Mouse (Mus musculus) urinary bladder, adult 18-20 months (tissue): Measurements from ENCODE around the gene Gja4.

ENCODE experiments used
- DNase-seq, 2 experiments: peaks; one replicate each; pipeline ENCODE4 v3.0.0; 2022; ENCODE audit warnings: low spot score in 2 of 2, mixed read lengths in 2 of 2

The Gja4 gene

DNA sequence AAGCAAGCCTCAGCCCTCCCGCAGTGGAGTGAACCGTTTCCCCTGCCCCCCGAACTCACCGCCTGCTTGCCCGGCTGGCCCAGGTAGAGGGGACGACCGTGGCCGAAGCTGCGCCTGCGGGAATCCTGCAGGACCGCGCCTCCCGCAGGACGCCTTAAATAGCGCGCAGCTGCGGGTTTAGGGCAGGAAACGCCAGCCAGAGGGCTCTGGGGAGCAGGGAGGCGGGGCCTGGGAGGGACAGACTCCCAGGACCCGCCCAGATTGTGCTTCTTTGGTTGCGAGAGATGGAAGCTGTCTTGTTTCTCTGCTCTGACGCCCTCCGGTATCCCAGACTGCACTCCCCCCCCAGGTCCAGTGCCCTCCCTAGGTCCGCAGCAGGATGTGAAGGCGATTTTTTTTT is at the start of gene Gja4:
TSS of gene Gja4 (minus strand) at position 179 of the 400 bp plus-strand sequence.
- peak; percentile 57 to 63 for DNase-seq

- no peak for DNase-seq
These were observed 49.5 kb upstream of the Gja4 start for GRCm38 (mm10) chr4:127363331-127363730.

GRCm38 (mm10) chr4:127362520-127362919 is 48.7 kb upstream of the Gja4 start:
- no peak for DNase-seq

DNA sequence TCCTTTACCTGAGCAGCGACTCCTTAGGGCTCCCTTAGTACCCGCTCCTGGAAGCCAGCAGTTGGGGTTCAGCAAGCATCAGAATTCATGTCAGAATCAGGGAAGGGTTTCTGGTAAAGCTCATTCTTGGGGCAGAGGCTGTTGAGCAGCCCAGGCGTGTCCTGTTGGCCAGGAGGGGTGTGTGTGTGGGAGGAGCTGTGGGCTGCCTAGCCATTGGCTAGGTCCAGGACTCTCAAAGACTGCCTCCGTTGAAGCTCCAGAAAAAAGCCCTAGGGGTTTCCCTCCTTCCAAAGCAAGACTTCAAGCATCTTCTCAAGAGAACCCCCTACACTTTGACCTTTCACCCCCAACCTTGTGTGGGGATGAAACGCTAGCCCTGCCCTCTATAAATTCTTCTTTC is 44.2 kb upstream of the Gja4 start, which contains the start of gene Gjb5:
TSS of gene Gjb5 (minus strand) at position 164 of the 400 bp plus-strand sequence.
- no peak for DNase-seq

- peak in 1 of 2 experiments; percentile 56 for DNase-seq
These were observed 41.0 kb upstream of the Gja4 start for GRCm38 (mm10) chr4:127354506-127355485.

GRCm38 (mm10) chr4:127353951-127354438 is 40.2 kb upstream of the Gja4 start, which contains the start of gene Gjb4:
Gene Gjb4 (minus strand): TSS chr4:127354081.
- DNase-seq = no peak

DNA sequence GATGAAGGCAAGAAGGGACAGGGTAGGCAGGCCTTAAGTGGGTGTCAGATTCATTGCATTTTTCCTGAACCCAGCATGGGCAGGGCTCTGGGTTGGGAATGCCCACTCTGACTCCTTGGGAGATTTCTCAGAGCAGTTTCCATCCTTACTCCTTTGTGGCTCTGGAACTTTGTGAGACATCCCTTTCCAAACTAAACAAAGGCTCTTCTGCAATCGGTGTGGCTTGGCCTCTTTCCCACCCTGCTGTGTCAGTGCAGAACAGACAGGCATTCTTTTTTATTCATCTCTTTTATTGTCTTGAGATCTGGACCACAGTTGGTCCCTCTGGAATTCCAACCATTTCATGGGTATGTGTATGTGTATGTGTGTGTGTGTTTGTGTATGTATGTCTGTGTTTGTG is 38.8 kb upstream of the Gja4 start:
- DNase-seq = no peak

- DNase-seq = peak in 1 of 2 experiments; percentile 65
These were observed 35.9 kb upstream of the Gja4 start for GRCm38 (mm10) chr4:127349560-127350300.

GRCm38 (mm10) chr4:127345000-127345399 is 31.2 kb upstream of the Gja4 start:
- no peak for DNase-seq

- DNase-seq = peak in 1 of 2 experiments; percentile 45
These were observed 27.5 kb upstream of the Gja4 start for GRCm38 (mm10) chr4:127341372-127341771.

DNA sequence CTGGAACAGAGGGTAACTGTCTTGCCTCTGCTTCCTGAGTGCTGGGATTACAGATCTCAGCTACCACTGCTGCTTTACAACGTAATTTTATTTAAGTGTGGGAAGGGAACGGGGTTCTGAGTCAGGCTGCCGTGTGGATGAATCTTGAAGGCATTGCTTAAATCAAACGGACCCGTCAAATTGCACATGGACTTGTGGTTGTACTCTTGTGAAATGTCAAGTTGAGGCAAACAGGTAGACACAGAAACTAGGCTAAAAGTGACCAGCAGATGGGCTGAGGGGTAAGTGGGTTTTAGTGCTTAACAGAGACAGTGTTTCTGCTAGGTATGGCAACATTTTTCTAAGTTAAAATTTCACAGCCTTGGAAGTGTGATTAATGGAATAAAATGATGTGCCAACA is 23.8 kb upstream of the Gja4 start:
- no peak for DNase-seq

DNA sequence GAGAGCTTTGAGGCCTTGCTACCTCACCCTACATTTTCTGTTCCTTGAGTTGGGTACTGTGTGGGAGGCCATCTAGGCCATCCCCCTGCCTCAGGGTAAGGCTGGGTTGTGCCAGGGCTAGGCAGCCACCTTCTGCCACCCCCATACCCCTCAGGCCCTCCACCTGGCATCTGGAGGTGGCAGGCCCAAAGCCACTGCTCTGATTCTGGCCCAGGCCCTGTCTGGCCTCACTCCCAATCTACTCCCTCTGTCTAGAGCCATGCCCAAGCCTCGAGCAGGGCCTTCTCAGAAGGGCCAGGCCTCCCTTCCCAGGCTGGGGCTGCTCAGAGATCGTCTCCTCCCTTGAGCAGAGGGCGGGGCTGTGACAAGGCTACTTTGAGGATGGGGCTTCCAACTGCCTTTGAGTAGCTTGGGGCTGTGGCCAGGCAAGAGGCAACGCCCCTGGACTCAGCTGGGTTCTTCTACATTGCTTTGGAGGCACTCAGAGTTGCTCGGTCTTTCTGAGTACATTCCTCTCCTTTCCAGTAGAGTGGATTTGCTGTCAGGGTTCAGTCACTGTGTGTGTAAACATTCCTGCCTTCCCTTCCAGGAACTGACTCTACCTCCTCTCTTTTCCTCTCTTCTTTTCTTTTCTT is 21.1 kb upstream of the Gja4 start:
- no peak for DNase-seq

DNA sequence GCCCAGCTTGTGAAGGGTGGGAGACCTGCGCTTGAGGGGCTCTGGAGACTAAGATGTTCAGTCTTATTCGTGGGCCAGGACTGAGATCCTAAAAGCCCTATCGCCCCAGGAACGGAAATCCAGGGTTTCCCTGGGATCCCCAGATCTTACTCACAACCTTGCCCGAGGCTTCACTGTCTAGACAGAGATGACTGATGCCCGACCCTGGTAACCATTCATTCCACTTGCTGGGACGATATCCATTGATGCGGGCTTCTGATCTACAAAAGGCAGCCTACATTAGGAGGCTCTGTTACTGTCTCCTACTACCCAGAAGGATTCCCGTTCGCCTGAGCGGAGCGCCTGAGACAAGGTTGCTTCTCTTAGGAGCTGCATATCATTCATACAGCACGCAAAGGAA is 17.3 kb upstream of the Gja4 start:
- no peak for DNase-seq

DNA sequence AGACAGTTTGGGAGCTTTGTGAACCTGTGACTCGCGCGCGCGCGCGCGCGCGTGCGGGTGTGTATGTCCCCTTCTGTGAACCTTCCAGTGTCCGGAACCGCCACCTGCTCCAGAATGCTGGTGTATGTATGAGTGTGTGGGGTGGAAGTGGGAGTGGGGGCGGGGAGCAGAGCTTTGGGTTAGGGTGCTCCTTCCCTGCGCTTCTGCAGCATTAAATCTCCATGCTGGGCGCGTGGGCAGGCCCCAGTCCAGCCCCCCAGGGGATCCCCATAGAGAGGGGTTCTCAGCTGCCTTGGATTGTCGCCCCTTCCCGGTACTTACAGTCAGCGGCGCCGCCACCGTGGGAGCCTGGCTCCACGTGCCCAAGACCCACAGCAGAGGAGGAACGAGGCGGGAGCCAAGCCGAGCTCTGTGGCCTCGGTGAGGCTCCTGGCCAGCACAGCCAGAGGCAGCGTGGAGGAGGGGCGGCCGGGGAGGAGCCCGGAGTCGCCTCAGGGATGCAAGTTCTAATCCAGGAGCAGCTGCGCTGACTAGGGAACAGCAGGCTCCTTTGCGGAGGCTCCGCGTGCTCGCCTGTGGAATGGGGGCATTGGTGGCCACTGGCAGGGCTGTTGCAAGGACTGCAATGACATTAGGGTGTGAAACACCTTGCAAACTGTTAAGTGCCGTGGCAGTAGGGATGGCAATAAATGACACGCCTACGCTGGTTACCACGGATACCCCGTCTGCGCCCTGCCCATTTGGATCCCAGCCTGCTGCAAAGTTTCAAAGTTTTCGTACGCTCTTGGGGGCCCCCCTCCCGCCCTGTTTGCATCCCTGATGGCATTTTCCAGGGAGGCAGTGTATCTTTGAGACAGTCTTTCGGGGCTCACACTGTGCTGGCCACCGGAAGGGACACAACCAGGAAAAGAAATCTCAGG is 16.6 kb upstream of the Gja4 start, which contains the start of gene Gjb3:
TSS of gene Gjb3 (minus strand) at position 664 of the 920 bp plus-strand sequence.
- peak in 1 of 2 experiments; percentile 55 for DNase-seq

DNA sequence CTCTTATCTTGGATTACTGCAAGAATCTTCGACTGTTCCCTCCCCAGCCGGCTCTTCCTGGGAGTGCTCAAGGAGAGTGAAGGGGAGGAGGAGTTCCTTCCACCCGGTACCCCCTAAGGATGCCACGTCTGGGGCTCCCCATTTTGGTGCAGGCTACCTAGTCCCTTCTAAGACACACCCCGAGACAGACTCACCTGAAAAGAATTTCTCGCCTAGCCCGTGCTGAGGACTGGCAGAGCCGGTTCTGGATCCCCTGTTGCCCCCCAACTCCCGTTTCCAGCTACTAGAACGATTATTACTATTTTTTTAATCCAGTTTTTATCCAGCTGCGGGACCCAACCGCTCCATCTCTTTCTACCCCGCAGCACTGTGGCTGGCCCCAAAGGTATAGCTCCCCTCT is 15.9 kb upstream of the Gja4 start:
- peak; percentile 55 for DNase-seq

DNA sequence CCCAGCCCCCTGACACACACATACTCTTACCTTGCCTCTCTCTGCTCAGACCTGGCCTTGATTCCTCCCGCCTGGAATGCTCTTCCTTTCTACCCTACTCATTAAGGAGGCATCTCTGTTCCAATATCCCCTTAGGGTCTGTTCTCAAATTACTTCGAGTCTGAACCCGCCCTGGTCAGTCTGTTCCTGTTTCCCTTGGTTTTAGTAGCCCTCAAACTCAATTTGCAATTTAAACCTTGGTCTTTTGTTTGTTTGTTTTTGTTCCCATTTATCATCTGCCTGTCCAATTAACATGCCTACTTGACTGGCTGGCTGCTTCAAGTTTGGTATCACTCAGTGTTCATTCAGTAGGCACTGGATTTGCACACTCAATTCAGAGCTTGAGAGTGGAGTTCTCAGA is 15.2 kb upstream of the Gja4 start:
- DNase-seq = no peak

DNA sequence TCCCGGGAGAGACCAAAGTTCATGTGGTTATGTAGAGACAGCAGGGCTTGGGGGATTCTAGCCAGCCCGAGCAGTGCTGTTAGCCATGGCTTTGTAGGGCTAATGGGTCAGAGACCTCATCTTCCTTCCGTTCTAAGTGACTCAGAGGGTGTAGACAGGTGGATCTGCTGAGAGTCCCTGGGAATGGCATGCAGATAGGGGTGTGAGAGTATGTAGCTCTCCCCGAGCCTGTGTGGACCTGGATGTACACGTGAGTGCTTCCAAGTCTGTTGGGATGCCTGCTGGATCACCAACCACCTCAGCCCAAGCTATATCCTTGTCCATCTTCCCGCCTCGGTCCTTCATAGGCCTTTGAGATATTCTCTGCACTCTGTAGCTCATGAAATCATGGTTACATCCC is 14.5 kb upstream of the Gja4 start:
- DNase-seq = no peak

DNA sequence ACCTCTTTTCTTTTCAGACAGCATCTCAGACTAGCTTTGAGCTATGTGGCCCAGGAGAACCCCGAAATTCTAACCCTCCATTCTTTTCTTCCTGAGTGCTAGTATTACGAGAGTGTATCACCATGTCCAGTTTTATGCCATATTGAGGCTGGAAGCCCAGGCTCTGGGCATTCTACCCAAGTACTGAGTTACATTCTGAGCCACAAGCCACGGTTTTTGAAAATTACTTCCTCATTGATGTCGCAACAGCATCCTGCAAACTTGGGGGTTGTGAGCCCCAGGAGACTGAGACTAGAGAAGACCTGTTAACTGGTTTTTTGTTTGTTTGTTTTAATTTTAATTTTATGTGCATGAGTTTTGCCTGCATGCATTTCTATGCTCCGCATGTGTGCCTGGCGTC is 13.9 kb upstream of the Gja4 start:
- DNase-seq = no peak

GRCm38 (mm10) chr4:127327258-127327657 is 13.4 kb upstream of the Gja4 start:
- peak in 1 of 2 experiments; percentile 31 for DNase-seq

GRCm38 (mm10) chr4:127325276-127325675 is 11.4 kb upstream of the Gja4 start:
- DNase-seq = no peak

- peak; percentile 50 to 59 for DNase-seq
These were observed 10.9 kb upstream of the Gja4 start for GRCm38 (mm10) chr4:127324759-127325158.
